Mouse (Mus musculus) embryonic facial prominence, embryonic 10.5 days (tissue): ENCODE measurements around the gene Cpsf2. TPM values are rescaled to one million over a fixed set of nuclear protein-coding genes. Genes with fewer than 3 reads are reported as not detected.

Experiments used
- DNase-seq: peaks from one replicate; pipeline ENCODE4 v3.0.0-alpha.2; 2017; ENCODE audit warnings: low spot score
- H3K27ac ChIP-seq: fragments of 300-500 bp; sonication (generic); replicated peaks from 2 replicates; pipeline ENCODE4 v1.5.1; 2016; ENCODE audit warnings: mild to moderate bottlenecking
- H3K27me3 ChIP-seq: fragments of 300-500 bp; sonication (generic); replicated peaks from 2 replicates; pipeline ENCODE4 v1.6.1; 2016; ENCODE audit warnings: low read depth, mild to moderate bottlenecking; ENCODE audit not compliant: poor library complexity, severe bottlenecking
- H3K36me3 ChIP-seq: fragments of 300-500 bp; sonication (generic); replicated peaks from 2 replicates; pipeline ENCODE4 v1.6.1; 2016; ENCODE audit warnings: mild to moderate bottlenecking, moderate library complexity
- H3K4me1 ChIP-seq: fragments of 300-500 bp; sonication (generic); 2 replicates; pipeline ENCODE4 v1.6.1; 2016
- H3K4me3 ChIP-seq: fragments of 300-500 bp; sonication (generic); 2 replicates; pipeline ENCODE4 v1.5.1; 2016; ENCODE audit warnings: mild to moderate bottlenecking, moderate library complexity
- H3K9me3 ChIP-seq: fragments of 300-500 bp; sonication (generic); 2 replicates; pipeline ENCODE4 v1.6.1; 2016; ENCODE audit warnings: mild to moderate bottlenecking
- WGBS: fragments of 180-500 bp; shearing (Covaris S2); methylation state at CpG from one replicate; pipeline ENCODE4 v1.1.7; 2016; 5-methylcytosine and 5-hydroxymethylcytosine counted together
- polyA plus RNA-seq: library from polyadenylated mRNA; unstranded; fragments of >200 nt; fragmentation: Nextera tagmentation; extraction: Ambion mirVana; gene quantifications from 2 replicates; pipeline ENCODE4 v1.2.1, GENCODE M21; 2016

Gene Cpsf2
- polyA plus RNA-seq, 1 experiment from 2014 or later, result 37.1 TPM

DNA sequence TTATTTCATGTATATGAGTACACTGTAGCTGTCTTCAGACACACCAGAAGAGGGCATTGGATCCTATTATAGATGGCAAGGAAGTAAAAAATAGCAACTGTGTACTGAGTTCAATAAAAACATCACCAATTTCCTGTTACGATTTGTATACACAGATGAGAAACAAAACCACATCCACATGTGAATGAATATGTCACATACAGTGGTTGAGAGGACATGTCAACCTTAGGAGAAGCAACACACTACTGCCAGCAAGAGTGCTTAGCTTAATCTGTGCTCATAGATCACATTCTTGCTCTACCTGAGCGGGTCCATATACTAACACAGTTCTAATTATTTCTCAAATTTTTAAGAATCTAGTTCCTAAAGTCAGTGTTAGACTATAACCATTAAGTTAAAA is 4.5 kb upstream of the Cpsf2 start:
- 92% methylated on average over 2 of the region's 2 CpGs for WGBS
- H3K9me3 ChIP-seq, result no peaks in the 10 kb centered on the region
- H3K4me3 ChIP-seq, result no peak overlapping the region
- no peak overlapping the region for H3K27ac ChIP-seq
- no peak for DNase-seq
- peaks cover 6% of the 10 kb centered on the region; the same call in 1 of the 2 replicates for H3K4me1 ChIP-seq
- H3K36me3 ChIP-seq, result peaks cover 60% of the 10 kb centered on the region
- H3K27me3 ChIP-seq, result no peaks in the 10 kb centered on the region

GRCm38 (mm10) chr12:101972230-101972629 is 3.6 kb upstream of the Cpsf2 start:
- no peaks in the 10 kb centered on the region for H3K9me3 ChIP-seq
- 94% methylated on average over 3 of the region's 3 CpGs for WGBS
- no peaks in the 10 kb centered on the region for H3K27me3 ChIP-seq
- peaks cover 14% of the 10 kb centered on the region for H3K4me1 ChIP-seq
- H3K36me3 ChIP-seq, result peaks cover 52% of the 10 kb centered on the region
- H3K27ac ChIP-seq, result no peak overlapping the region
- no peak overlapping the region for H3K4me3 ChIP-seq
- DNase-seq, result no peak

GRCm38 (mm10) chr12:101974571-101974970 is 1.2 kb upstream of the Cpsf2 start:
- DNase-seq, result no peak
- H3K27ac ChIP-seq, result peak overlapping the region; percentile 99
- 24% methylated on average over 1 of the region's 1 CpGs for WGBS

DNA sequence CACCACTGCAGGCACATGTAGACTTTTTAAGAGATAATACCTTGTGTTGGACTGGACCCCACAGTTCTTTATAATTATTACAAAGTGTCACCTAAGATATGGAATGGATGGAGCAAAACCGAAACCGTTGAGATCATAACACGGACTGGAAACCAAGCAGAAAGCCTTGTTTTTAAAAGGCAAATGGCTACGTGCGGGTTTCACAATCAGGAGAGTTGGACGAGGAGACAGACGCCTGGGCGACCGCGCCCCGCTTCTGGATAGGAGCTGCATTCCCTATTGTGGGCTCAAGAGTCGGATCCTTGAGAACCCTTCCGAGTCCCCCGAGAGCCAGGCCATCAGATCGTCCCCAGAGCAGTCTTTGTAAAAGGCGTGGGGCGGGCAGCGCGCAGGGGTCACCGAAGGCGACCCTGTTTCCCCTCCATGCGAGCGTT is 604 bp upstream of the Cpsf2 start:
- Histone ChIP-seq H3K4me1 (peaks cover 20% of the 10 kb centered on the region), H3K27ac (peak overlapping the region; percentile 99), H3K36me3 (peaks cover 30% of the 10 kb centered on the region), H3K27me3 (no peaks in the 10 kb centered on the region), H3K9me3 (no peaks in the 10 kb centered on the region), H3K4me3 (peak overlapping the region; percentile 96)
- WGBS, result under 1% methylated on average over 23 of the region's 23 CpGs
- DNase-seq, result no peak

More at GRCm38 (mm10) chr12:101974571-101974970, 1.2 kb upstream of the Cpsf2 start:
- Histone ChIP-seq H3K4me3 (peak overlapping the region; percentile 96), H3K27me3 (no peaks in the 10 kb centered on the region), H3K4me1 (peaks cover 20% of the 10 kb centered on the region), H3K9me3 (no peaks in the 10 kb centered on the region), H3K36me3 (peaks cover 30% of the 10 kb centered on the region)

- no peak for DNase-seq
Observed at GRCm38 (mm10) chr12:101976651-101977403, 1.0 kb downstream of the Cpsf2 start.

GRCm38 (mm10) chr12:101977404-101977915 is 1.7 kb downstream of the Cpsf2 start:
- H3K4me1 ChIP-seq, result peaks cover 20% of the 10 kb centered on the region
- H3K9me3 ChIP-seq, result no peaks in the 10 kb centered on the region
- H3K27me3 ChIP-seq, result no peaks in the 10 kb centered on the region
- H3K27ac ChIP-seq, result no peak overlapping the region
- DNase-seq, result no peak
- peaks cover 34% of the 10 kb centered on the region for H3K36me3 ChIP-seq
- WGBS, result 95% methylated on average over 10 of the region's 10 CpGs
- peak overlapping the region; percentile 96 for H3K4me3 ChIP-seq

More at GRCm38 (mm10) chr12:101976651-101977403, 1.0 kb downstream of the Cpsf2 start:
- Histone ChIP-seq H3K4me3 (peak overlapping the region; percentile 96), H3K27ac (peak overlapping the region; percentile 99), H3K27me3 (no peaks in the 10 kb centered on the region), H3K4me1 (peaks cover 20% of the 10 kb centered on the region), H3K9me3 (no peaks in the 10 kb centered on the region), H3K36me3 (peaks cover 35% of the 10 kb centered on the region)
- 23% methylated on average over 13 of the region's 13 CpGs for WGBS

DNA sequence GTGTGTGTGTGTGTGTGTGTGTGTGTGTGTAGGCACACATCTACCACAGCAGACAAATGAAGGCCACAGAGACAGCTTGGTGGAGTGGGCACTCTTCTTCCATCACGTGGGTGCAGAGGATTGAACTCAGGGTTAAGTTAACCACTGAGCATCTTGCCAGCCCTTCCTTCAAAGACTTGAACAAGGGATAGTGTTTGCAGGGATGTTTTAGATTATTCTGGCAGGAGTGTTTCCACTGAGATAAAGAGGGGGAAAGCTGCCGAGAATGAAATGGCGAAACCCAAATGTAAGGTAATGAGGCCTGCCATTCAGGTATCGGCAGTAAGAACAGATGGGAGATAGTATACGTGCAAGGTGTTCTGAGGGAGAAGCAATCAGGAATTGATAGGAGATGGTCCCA is 2.4 kb downstream of the Cpsf2 start:
- Histone ChIP-seq H3K4me1 (peaks cover 20% of the 10 kb centered on the region), H3K36me3 (peaks cover 35% of the 10 kb centered on the region), H3K9me3 (no peaks in the 10 kb centered on the region), H3K4me3 (no peak overlapping the region), H3K27ac (no peak overlapping the region), H3K27me3 (no peaks in the 10 kb centered on the region)
- DNase-seq, result no peak
- 88% methylated on average over 5 of the region's 5 CpGs for WGBS

GRCm38 (mm10) chr12:101978588-101978987 is 2.8 kb downstream of the Cpsf2 start:
- Histone ChIP-seq H3K27ac (no peak overlapping the region), H3K36me3 (peaks cover 35% of the 10 kb centered on the region), H3K4me1 (peaks cover 20% of the 10 kb centered on the region), H3K27me3 (no peaks in the 10 kb centered on the region), H3K9me3 (no peaks in the 10 kb centered on the region), H3K4me3 (no peak overlapping the region)
- DNase-seq, result no peak
- 89% methylated on average over 1 of the region's 1 CpGs for WGBS

GRCm38 (mm10) chr12:101979213-101979750 is 3.5 kb downstream of the Cpsf2 start:
- WGBS, result 95% methylated on average over 8 of the region's 8 CpGs
- Histone ChIP-seq H3K27me3 (no peaks in the 10 kb centered on the region), H3K9me3 (no peaks in the 10 kb centered on the region), H3K4me1 (peaks cover 20% of the 10 kb centered on the region), H3K27ac (no peak overlapping the region), H3K4me3 (no peak overlapping the region), H3K36me3 (peaks cover 39% of the 10 kb centered on the region)
- DNase-seq, result no peak

GRCm38 (mm10) chr12:101980266-101980665 is 4.5 kb downstream of the Cpsf2 start:
- Histone ChIP-seq H3K27ac (no peak overlapping the region), H3K4me3 (no peak overlapping the region), H3K36me3 (peaks cover 49% of the 10 kb centered on the region), H3K9me3 (no peaks in the 10 kb centered on the region), H3K27me3 (no peaks in the 10 kb centered on the region), H3K4me1 (peaks cover 15% of the 10 kb centered on the region)
- 83% methylated on average over 5 of the region's 5 CpGs for WGBS
- no peak for DNase-seq

DNA sequence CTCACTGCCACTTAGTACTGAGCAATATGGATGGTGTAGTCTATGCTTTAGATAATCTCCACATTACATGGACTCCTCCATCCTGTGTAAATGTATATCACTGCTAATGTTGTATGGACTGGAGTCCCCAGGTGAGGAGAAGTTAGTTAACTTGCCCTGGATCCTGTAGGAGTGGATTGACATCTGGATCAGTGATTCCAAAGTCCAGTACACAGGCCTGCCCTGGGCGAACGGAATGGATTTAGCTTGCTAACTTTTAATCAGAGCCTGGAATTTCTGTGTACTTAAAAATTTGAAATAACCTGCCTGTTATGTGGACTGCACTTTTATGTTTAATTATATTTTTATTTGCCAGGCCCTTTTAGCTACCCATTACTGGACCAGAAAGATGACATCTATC is 5.8 kb downstream of the Cpsf2 start:
- Histone ChIP-seq H3K4me3 (no peak overlapping the region), H3K27me3 (no peaks in the 10 kb centered on the region), H3K4me1 (peaks cover 13% of the 10 kb centered on the region), H3K36me3 (peaks cover 59% of the 10 kb centered on the region), H3K9me3 (no peaks in the 10 kb centered on the region), H3K27ac (no peak overlapping the region)
- no peak for DNase-seq
- WGBS, result 96% methylated on average over 2 of the region's 2 CpGs

DNA sequence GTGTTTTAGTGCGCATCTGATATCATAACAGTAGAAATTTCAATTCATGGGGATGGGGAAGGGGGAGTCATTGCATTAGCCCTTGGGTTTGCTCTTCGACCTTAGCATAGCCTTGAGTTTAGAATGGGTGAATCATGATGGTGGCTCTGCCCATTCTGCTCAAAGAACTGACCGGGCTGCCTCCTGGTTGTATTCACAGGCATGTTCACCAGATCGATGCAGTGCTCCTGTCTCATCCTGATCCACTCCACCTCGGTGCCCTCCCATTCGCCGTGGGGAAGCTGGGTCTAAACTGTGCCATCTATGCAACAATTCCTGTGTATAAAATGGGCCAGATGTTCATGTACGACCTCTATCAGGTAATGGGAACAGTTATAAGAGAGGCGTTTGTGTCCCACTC is 7.2 kb downstream of the Cpsf2 start:
- no peaks in the 10 kb centered on the region for H3K27me3 ChIP-seq
- no peaks in the 10 kb centered on the region for H3K9me3 ChIP-seq
- peaks cover 73% of the 10 kb centered on the region for H3K36me3 ChIP-seq
- no peak for DNase-seq
- 0 out of 2 replicates have a peak, but pooled peaks cover 2% of the 10 kb centered on the region for H3K4me1 ChIP-seq
- WGBS, result 93% methylated on average over 9 of the region's 9 CpGs
- no peak overlapping the region for H3K4me3 ChIP-seq
- H3K27ac ChIP-seq, result no peak overlapping the region

- no peak for DNase-seq
- peaks cover 87% of the 10 kb centered on the region for H3K36me3 ChIP-seq
- H3K9me3 ChIP-seq, result no peaks in the 10 kb centered on the region
- H3K4me3 ChIP-seq, result no peak overlapping the region
- 74% methylated on average over 3 of the region's 3 CpGs for WGBS
- H3K27me3 ChIP-seq, result no peaks in the 10 kb centered on the region
- no peaks in the 10 kb centered on the region for H3K4me1 ChIP-seq
- no peak overlapping the region for H3K27ac ChIP-seq
Observed at GRCm38 (mm10) chr12:101985110-101985509, 9.3 kb downstream of the Cpsf2 start.
